Mouse (Mus musculus): ENCODE results near the gene Adcy5. TPM values are rescaled to one million over a fixed set of nuclear protein-coding genes. Genes with fewer than 3 reads are reported as not detected.

The Adcy5 gene
- polyA plus RNA-seq, 1 experiment from 2014 or later = 2.6 TPM

DNA sequence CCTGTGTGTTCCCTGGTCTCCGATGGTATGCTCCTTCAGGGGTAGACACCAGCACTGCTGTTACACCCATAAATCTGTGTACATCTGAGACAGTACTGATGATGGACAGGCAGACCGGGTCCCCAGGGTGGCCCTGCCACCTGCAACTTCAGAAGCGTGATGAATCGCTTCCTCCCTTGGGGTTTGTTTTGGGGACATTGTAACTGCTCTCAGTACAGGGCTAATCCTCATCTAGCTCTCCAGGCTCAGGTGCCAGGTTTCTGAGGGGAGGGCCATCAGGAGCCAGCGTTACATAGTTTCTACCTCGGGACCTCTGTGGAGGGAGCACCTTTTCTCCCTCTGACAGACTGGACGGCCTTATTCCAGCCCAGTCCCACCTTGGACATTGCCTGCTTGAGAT is 36.1 kb downstream of the Adcy5 start:
- no peak for ATAC-seq (ENCODE audit: low FRiP score, low read depth)
- H3K27ac ChIP-seq = no peak overlapping the region
- no peaks in the 10 kb centered on the region for H3K9me3 ChIP-seq
- no peak overlapping the region for H3K9ac ChIP-seq
- H3K4me2 ChIP-seq (replicated peaks) = no peak overlapping the region
- no peak overlapping the region for H3K4me3 ChIP-seq
- no peaks in the 10 kb centered on the region for H3K36me3 ChIP-seq
- H3K27me3 ChIP-seq = no peaks in the 10 kb centered on the region
- H3K4me1 ChIP-seq = peaks cover 11% of the 10 kb centered on the region
- 73% methylated on average over 7 of the region's 7 CpGs for WGBS

DNA sequence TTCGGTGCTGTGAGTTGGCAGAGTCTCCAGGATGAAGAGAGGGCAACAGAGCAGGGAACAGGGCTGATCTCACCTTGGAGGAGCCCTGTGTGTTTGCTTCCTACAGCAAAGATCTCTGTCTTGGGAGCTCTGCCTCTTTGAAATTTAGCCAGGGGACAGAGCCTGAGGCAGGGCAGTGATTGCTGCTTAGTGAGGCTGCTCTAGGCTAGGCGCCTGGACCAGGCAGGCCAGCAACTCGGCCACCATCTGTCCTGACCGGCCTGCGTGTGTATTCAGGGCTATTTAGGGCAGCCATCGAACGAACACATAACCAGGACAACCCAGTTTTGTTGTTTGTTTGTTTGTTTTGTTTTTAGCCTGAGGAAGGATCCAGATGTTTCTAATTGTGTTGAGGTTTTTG is 36.6 kb downstream of the Adcy5 start:
- peaks cover 16% of the 10 kb centered on the region for H3K4me1 ChIP-seq
- no peak overlapping the region for H3K27ac ChIP-seq
- WGBS = 57% methylated on average over 7 of the region's 7 CpGs
- H3K27me3 ChIP-seq = no peaks in the 10 kb centered on the region
- H3K4me2 ChIP-seq (replicated peaks) = no peak overlapping the region
- H3K36me3 ChIP-seq = no peaks in the 10 kb centered on the region
- no peak overlapping the region for H3K9ac ChIP-seq
- ATAC-seq (ENCODE audit: low FRiP score, low read depth) = no peak
- H3K9me3 ChIP-seq = no peaks in the 10 kb centered on the region
- H3K4me3 ChIP-seq = no peak overlapping the region

DNA sequence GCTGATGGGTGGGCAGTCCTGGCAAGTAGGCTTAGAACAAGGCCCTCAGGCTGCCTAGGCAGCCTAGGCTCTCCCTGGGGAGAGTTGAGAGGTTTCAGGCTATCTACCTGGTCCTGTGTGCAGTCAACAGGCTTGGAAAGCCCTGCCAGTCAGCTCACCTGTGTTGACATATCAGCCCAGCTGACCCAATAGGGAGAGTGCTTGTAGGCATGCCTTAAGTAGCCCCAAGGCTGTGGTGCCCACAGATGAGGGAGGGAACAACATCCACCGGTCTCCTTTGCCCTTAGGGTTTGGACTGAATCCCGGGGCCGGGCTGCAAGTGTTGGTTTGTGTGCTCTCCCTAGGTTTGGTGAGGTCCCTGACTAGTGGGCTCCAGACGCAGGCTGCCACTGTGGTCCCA is 37.8 kb downstream of the Adcy5 start:
- 67% methylated on average over 4 of the region's 4 CpGs for WGBS
- H3K9ac ChIP-seq = no peak overlapping the region
- ATAC-seq (ENCODE audit: low FRiP score, low read depth) = no peak
- H3K4me3 ChIP-seq = no peak overlapping the region
- no peaks in the 10 kb centered on the region for H3K27me3 ChIP-seq
- H3K4me2 ChIP-seq (replicated peaks) = no peak overlapping the region
- H3K9me3 ChIP-seq = 0 out of 2 replicates have a peak, but pooled peaks cover 3% of the 10 kb centered on the region
- no peaks in the 10 kb centered on the region for H3K36me3 ChIP-seq
- no peak overlapping the region for H3K27ac ChIP-seq
- peaks cover 16% of the 10 kb centered on the region for H3K4me1 ChIP-seq

DNA sequence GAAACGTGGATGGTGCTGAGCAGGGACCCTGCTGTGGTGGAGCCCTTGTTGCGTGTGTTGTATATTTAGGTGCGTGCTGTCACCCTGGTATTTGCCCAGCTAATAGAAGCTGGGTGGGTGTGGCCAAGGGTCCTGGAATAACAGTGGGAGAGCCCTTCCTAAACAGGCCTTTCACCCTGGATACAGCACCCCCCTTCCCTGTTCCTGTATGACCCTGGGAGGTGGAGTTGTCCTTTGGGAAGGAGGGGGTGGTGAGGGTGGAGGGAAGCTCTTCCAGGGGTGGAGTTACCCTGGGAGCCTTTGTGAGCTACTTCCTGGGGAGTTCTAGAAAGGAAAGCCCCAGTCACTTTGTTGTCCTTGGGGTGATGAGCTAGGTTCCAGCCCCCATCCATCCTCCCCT is 38.7 kb downstream of the Adcy5 start:
- 51% methylated on average over 3 of the region's 3 CpGs for WGBS

DNA sequence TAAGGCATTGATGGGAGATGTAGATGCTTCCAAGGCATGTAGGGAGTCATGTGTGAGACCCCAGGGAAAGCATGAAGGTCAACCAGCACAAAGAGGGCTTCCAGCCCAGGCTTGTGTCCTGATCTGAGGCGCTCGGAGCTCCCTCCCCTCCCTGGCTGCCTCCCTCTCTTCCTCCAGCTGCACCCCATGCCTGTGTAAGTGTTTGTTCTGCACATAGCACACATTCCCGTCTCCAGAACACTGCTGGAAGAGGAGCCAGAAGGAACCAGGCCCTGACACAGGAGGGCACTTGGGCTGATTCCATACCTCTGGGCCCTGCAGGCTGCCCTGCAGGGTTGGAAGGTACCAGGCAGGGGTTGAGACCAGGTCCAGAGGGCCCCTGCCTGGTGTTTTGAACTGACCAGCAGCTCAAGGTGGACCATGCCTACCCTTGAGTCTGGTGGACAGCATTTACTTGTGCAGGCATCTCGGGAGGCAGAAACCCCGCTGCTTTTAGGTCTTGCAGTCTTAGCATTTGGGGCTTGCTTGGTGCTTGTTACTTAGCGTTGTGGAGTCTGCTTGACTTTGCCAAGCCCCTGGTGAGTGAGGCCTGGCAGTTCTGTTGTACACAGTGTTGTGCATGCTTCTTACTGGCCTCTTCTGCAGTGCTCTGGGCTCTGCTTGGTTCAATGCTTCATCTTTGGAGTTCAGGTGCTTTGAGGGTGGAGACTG is 45.2 kb downstream of the Adcy5 start:
- Histone ChIP-seq H3K4me1 (peaks cover 24% of the 10 kb centered on the region), H3K9ac (no peak overlapping the region), H3K4me2 (replicated peaks) (no peak overlapping the region), H3K9me3 (0 out of 2 replicates have a peak, but pooled peaks cover 3% of the 10 kb centered on the region), H3K4me3 (no peak overlapping the region), H3K36me3 (no peaks in the 10 kb centered on the region), H3K27ac (0 out of 2 replicates have a peak overlapping the region, but pooled peaks have one; percentile 22), H3K27me3 (no peaks in the 10 kb centered on the region)
- WGBS = 52% methylated on average over 6 of the region's 6 CpGs
- peak; percentile 61; the same call in 1 of the 2 replicates for ATAC-seq (ENCODE audit: low FRiP score, low read depth)

More for the DNA sequence above, 38.7 kb downstream of the Adcy5 start:
- Histone ChIP-seq H3K36me3 (no peaks in the 10 kb centered on the region), H3K27me3 (no peaks in the 10 kb centered on the region), H3K4me2 (replicated peaks) (no peak overlapping the region), H3K27ac (no peak overlapping the region), H3K4me1 (peaks cover 16% of the 10 kb centered on the region), H3K9me3 (0 out of 2 replicates have a peak, but pooled peaks cover 3% of the 10 kb centered on the region), H3K4me3 (no peak overlapping the region), H3K9ac (no peak overlapping the region)
- no peak for ATAC-seq (ENCODE audit: low FRiP score, low read depth)

DNA sequence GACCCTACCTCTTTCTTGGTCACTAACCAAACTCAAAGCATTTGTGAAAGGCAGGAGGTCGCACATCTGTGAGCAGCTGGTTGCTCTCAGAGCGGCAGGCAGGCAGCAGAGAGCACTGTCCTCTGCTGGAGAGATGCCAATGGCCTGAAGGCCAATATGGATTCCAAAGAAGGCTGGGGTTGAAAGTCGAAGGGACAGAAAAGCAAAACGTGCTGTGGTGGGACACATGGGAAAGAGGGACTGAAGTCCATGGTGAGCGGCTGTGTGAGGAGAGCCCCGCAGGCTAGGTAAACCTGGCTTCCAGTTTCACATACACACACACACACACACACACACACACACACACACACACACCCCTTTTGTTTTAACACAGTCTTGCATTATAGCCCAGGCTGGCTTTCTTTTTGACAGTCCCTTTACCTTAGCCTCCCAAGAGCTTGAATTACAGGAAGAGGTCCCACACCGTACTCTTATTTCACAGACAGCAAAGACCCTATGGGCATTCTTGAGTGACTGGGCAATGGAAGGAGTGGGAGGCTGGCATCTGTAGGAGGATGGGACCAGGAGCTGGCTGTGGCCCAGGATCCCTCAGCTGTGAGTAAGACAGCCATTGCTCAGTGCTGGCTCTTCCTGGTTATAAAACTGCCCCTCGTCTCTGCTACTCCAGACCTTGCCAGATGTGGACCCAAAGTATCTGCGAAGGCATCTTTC is 45.9 kb downstream of the Adcy5 start:
- H3K4me3 ChIP-seq = no peak overlapping the region
- no peak overlapping the region for H3K4me2 ChIP-seq (replicated peaks)
- no peak overlapping the region for H3K27ac ChIP-seq
- H3K36me3 ChIP-seq = no peaks in the 10 kb centered on the region
- 0 out of 2 replicates have a peak, but pooled peaks have one; percentile 22 for ATAC-seq (ENCODE audit: low FRiP score, low read depth)
- H3K27me3 ChIP-seq = no peaks in the 10 kb centered on the region
- peaks cover 31% of the 10 kb centered on the region for H3K4me1 ChIP-seq
- no peak overlapping the region for H3K9ac ChIP-seq
- H3K9me3 ChIP-seq = 0 out of 2 replicates have a peak, but pooled peaks cover 3% of the 10 kb centered on the region
- WGBS = 66% methylated on average over 9 of the region's 9 CpGs

DNA sequence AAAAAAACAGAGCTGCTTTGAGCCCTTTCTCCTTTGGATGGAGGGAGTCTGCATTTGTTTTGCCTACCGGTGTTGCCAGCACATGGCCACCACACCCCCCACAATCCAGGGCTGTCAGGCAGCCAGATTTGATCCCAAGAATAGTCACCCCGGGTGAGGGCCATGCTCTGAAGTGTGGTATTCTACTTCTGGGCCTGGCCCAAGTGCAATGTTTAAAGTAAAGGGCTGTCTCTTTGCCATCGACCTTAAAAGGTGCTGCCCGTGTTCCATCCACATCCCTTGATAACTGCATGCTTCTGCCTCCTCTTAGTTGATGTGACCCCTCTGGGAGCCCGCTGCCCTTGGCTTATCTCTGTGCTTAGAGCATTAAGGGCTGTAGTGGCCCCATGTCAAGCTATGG is 46.6 kb downstream of the Adcy5 start:
- 0 out of 2 replicates have a peak, but pooled peaks cover 3% of the 10 kb centered on the region for H3K9me3 ChIP-seq
- H3K27me3 ChIP-seq = no peaks in the 10 kb centered on the region
- H3K36me3 ChIP-seq = no peaks in the 10 kb centered on the region
- no peak for ATAC-seq (ENCODE audit: low FRiP score, low read depth)
- H3K4me2 ChIP-seq (replicated peaks) = no peak overlapping the region
- H3K4me1 ChIP-seq = peaks cover 33% of the 10 kb centered on the region
- H3K9ac ChIP-seq = no peak overlapping the region
- whole genome bisulfite sequencing = 80% methylated on average over 5 of the region's 5 CpGs
- no peak overlapping the region for H3K4me3 ChIP-seq
- H3K27ac ChIP-seq = no peak overlapping the region

DNA sequence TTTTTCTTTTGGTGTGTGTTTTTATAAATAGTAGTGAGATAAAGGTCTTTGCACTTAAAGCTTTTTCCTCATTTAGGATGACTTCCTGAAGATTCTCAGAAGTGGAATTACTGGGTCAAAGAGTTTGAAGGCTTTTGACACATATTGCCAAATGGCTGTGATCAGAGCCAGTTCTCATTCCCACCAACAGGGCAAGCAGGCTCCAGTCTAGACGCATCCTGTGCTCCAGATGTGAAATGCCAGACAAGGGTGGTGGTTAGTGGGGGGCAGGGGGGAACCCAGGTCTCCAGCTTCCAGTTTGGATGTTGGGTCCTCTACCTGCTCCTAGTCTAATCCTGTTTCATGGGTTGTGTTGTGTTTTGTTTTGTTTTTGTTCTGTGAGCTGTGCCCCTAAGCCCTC is 48.8 kb downstream of the Adcy5 start:
- H3K27me3 ChIP-seq = no peaks in the 10 kb centered on the region
- WGBS = 23% methylated on average over 1 of the region's 1 CpGs
- ATAC-seq (ENCODE audit: low FRiP score, low read depth) = no peak

DNA sequence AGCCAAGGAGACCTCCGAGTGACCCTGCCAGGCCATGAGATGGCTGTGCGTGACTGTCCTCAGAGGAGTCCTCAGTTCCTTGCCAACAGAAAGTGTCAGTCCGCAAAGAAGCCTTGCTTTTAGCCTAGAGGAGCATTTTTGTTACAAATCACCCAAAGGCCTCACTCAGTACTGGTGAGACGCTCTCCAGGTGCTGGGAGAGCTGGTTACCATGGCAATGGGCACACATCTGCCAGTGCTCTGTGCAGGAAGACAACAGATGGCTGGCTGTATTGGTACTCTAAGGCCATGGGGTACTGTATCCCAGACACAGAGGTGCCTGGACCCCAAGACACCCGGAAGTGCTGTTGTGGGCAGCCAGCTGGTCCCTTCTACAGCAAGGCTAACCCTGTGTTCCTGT is 51.0 kb downstream of the Adcy5 start:
- H3K4me2 ChIP-seq (replicated peaks) = no peak overlapping the region
- no peaks in the 10 kb centered on the region for H3K9me3 ChIP-seq
- no peak overlapping the region for H3K9ac ChIP-seq
- H3K4me3 ChIP-seq = no peak overlapping the region
- no peak for ATAC-seq (ENCODE audit: low FRiP score, low read depth)
- no peaks in the 10 kb centered on the region for H3K36me3 ChIP-seq
- 48% methylated on average over 5 of the region's 5 CpGs for WGBS
- no peaks in the 10 kb centered on the region for H3K27me3 ChIP-seq
- H3K27ac ChIP-seq = no peak overlapping the region; the same call in 1 of the 2 replicates
- H3K4me1 ChIP-seq = peaks cover 40% of the 10 kb centered on the region

More for the DNA sequence above, 48.8 kb downstream of the Adcy5 start:
- Histone ChIP-seq H3K4me1 (peaks cover 35% of the 10 kb centered on the region), H3K36me3 (no peaks in the 10 kb centered on the region), H3K9ac (no peak overlapping the region), H3K27ac (no peak overlapping the region), H3K9me3 (no peaks in the 10 kb centered on the region), H3K4me3 (no peak overlapping the region), H3K4me2 (replicated peaks) (no peak overlapping the region)

DNA sequence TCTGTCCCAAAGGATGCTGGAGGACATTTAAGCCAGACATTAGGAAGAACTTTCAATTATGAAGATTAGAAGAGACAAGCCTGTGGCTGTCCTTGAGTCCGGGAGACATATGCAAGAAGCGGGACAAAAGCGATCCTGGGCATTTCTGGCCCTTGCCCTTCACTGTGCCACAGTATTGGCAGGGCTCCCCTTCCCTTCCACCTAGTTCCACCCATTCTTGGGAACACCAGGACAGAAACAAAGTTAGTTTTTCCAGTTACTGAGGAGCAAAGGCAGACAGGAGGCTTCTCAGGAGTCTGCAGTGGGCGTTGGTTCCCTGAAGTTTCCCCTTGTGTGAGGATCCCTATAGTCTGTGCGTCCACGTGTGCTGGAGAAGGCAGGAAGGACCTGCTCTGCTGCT is 51.7 kb downstream of the Adcy5 start:
- ATAC-seq (ENCODE audit: low FRiP score, low read depth) = no peak
- no peaks in the 10 kb centered on the region for H3K9me3 ChIP-seq
- 85% methylated on average over 6 of the region's 6 CpGs for WGBS
- no peaks in the 10 kb centered on the region for H3K27me3 ChIP-seq
- no peak overlapping the region for H3K4me2 ChIP-seq (replicated peaks)
- H3K27ac ChIP-seq = no peak overlapping the region
- peaks cover 38% of the 10 kb centered on the region for H3K4me1 ChIP-seq
- no peaks in the 10 kb centered on the region for H3K36me3 ChIP-seq
- no peak overlapping the region for H3K4me3 ChIP-seq
- no peak overlapping the region for H3K9ac ChIP-seq

DNA sequence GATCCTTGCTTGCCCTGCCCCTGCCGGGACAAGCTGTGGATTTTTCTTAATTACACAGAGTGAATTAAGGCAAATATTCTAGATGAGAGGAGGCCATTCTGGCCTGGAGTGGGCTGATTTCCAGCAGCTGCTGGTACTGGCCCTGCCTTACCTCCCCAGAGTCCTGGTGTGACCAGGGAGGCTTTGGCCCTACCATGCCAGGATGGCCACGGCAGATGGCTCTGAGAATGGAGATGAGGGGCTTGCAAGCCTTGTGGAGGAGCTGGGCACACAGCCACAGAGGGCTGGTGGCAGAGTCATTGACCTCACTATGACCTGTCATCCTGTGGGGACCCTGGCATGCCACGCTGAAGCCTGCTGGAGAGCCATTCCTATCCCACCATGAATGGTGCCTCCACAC is 54.1 kb downstream of the Adcy5 start:
- ATAC-seq (ENCODE audit: low FRiP score, low read depth) = no peak
- Histone ChIP-seq H3K4me1 (peaks cover 38% of the 10 kb centered on the region), H3K9ac (no peak overlapping the region), H3K4me2 (replicated peaks) (no peak overlapping the region), H3K27me3 (no peaks in the 10 kb centered on the region), H3K9me3 (no peaks in the 10 kb centered on the region), H3K27ac (no peak overlapping the region), H3K4me3 (no peak overlapping the region), H3K36me3 (no peaks in the 10 kb centered on the region)
- WGBS = 67% methylated on average over 3 of the region's 3 CpGs

DNA sequence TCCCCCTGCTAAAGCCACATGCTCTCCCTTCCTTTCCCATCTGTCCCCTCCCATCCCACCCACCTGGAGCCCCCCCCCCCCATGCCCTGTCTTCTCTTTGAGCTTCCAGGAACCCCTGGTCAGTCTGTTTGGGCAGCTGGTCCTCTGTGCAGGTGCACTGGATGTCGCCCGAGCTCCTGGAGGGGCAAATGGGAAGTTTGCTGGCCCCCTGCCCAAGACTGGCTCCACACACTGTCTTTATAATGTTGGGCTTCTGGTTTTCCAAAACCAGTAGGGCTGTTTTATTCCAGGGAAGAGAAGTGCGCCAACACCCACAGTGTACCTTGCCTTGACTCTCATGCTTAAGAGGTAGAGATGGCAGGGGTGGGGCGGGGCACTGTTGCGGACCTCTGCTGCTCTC is 55.1 kb downstream of the Adcy5 start:
- no peak overlapping the region for H3K4me3 ChIP-seq
- WGBS = 61% methylated on average over 5 of the region's 5 CpGs
- peaks cover 43% of the 10 kb centered on the region for H3K4me1 ChIP-seq
- H3K9ac ChIP-seq = no peak overlapping the region
- no peak overlapping the region for H3K4me2 ChIP-seq (replicated peaks)
- H3K9me3 ChIP-seq = no peaks in the 10 kb centered on the region
- ATAC-seq (ENCODE audit: low FRiP score, low read depth) = no peak
- H3K27ac ChIP-seq = no peak overlapping the region
- H3K36me3 ChIP-seq = no peaks in the 10 kb centered on the region
- no peaks in the 10 kb centered on the region for H3K27me3 ChIP-seq
